ENCODE assay signal across 8 mouse cellular contexts in genomic region chr10:5551382-5551781, GRCm38 (mm10). TPM values are rescaled to one million over a fixed set of nuclear protein-coding genes. Genes with fewer than 3 reads are reported as not detected.
A peak's percentile ranks its signal among the peaks of the same experiment; 100 is the strongest.
DNase-seq lines count a peak whose midpoint lies in the region; ATAC-seq and TF ChIP-seq lines count a peak whose summit lies in the region.

Syne1 (minus strand) TSS chr10:5551482.

- no peak for TF ChIP-seq EP300 in stomach, postnatal 0 days (optimal IDR thresholded peaks at IDR 0.05)

- no peak for DNase-seq in ES-E14 (ENCODE audit: low read depth, low spot score)
- no peak for DNase-seq in forebrain, embryonic 14.5 days (ENCODE audit: low spot score)
- DNase-seq in hindbrain, embryonic 11.5 days (ENCODE audit: low spot score): no peak
- DNase-seq in liver, embryonic 13.5 days: no peak
- DNase-seq in stomach, postnatal 0 days (ENCODE audit: low spot score): no peak
- no peak for DNase-seq in retina, embryonic 14.5 days (ENCODE audit: low spot score)
- DNase-seq in kidney, postnatal 25 days: no peak

- in situ Hi-C loops in ES-E14 (cut with MboI; ENCODE audit: low sequenced_read_pairs in 2 of 2, unreplicated experiment in 2 of 2): no loop called here

- 44% methylated on average over 5 of the region's 5 CpGs for WGBS in forebrain, embryonic 14.5 days
- 68% methylated on average over 5 of the region's 5 CpGs for WGBS in hindbrain, embryonic 11.5 days
- 69% methylated on average over 5 of the region's 5 CpGs for WGBS in liver, embryonic 13.5 days (ENCODE audit: insufficient replicate concordance)
- 72% methylated on average over 5 of the region's 5 CpGs for WGBS in stomach, postnatal 0 days

- no peaks in the 10 kb centered on the region for H3K27me3 ChIP-seq in forebrain, embryonic 14.5 days (replicated peaks; ENCODE audit: control insufficient read depth, insufficient read depth, low read length)
- H3K27me3 ChIP-seq in hindbrain, embryonic 11.5 days (ENCODE audit: control insufficient read depth, insufficient read depth, low read length): peaks cover 2% of the 10 kb centered on the region
- 0 out of 2 replicates have a peak, but pooled peaks cover 10% of the 10 kb centered on the region for H3K27me3 ChIP-seq in liver, embryonic 13.5 days
- no peaks in the 10 kb centered on the region for H3K27me3 ChIP-seq in stomach, postnatal 0 days (ENCODE audit: control insufficient read depth, insufficient read depth, low read length)

- no peak within 1 kb of the TSS for H3K27ac ChIP-seq in ES-E14 (ENCODE audit: insufficient read depth, low read depth, low read length, poor library complexity, severe bottlenecking)
- H3K27ac ChIP-seq in forebrain, embryonic 14.5 days (ENCODE audit: low read depth, low read length): peak within 1 kb of the TSS; percentile 44; the same call in 1 of the 2 replicates
- H3K27ac ChIP-seq in hindbrain, embryonic 11.5 days (ENCODE audit: low read depth, low read length): no peak within 1 kb of the TSS
- H3K27ac ChIP-seq in liver, embryonic 13.5 days: no peak within 1 kb of the TSS
- H3K27ac ChIP-seq in stomach, postnatal 0 days (replicated peaks): no peak within 1 kb of the TSS

- peak within 1 kb of the TSS; percentile 89 for H3K4me2 ChIP-seq in forebrain, embryonic 14.5 days (ENCODE audit: low read length)
- peak within 1 kb of the TSS; percentile 94 for H3K4me2 ChIP-seq in hindbrain, embryonic 11.5 days (replicated peaks; ENCODE audit: low read depth, low read length)
- H3K4me2 ChIP-seq in liver, embryonic 13.5 days: peak within 1 kb of the TSS; percentile 73
- peak within 1 kb of the TSS; percentile 84 for H3K4me2 ChIP-seq in stomach, postnatal 0 days (replicated peaks; ENCODE audit: low read depth)

- no peak for ATAC-seq in CD4-positive, CD25-positive, alpha-beta regulatory T cell, adult 4 months
- ATAC-seq in forebrain, embryonic 14.5 days: no peak
- no peak for ATAC-seq in hindbrain, embryonic 11.5 days (ENCODE audit: low FRiP score)
- ATAC-seq in liver, embryonic 13.5 days (ENCODE audit: low read depth): no peak
- no peak for ATAC-seq in stomach, postnatal 0 days (ENCODE audit: low FRiP score, low TSS enrichment)

- H3K36me3 ChIP-seq in ES-E14 (ENCODE audit: control insufficient read depth, insufficient read depth, low read length, poor library complexity, severe bottlenecking): no peaks in the 10 kb centered on the region
- H3K36me3 ChIP-seq in forebrain, embryonic 14.5 days (ENCODE audit: control insufficient read depth, insufficient read depth, low read length): no peaks in the 10 kb centered on the region
- H3K36me3 ChIP-seq in hindbrain, embryonic 11.5 days (ENCODE audit: control insufficient read depth, insufficient read depth, low read length): no peaks in the 10 kb centered on the region
- H3K36me3 ChIP-seq in liver, embryonic 13.5 days: no peaks in the 10 kb centered on the region
- H3K36me3 ChIP-seq in stomach, postnatal 0 days (ENCODE audit: control insufficient read depth, insufficient read depth, low read length): no peaks in the 10 kb centered on the region

- H3K9ac ChIP-seq in ES-E14 (ENCODE audit: insufficient read depth, low read depth, low read length, poor library complexity, severe bottlenecking): peak within 1 kb of the TSS; percentile 60
- peak within 1 kb of the TSS; percentile 77 for H3K9ac ChIP-seq in forebrain, embryonic 14.5 days (ENCODE audit: low read length)
- peak within 1 kb of the TSS; percentile 61 for H3K9ac ChIP-seq in hindbrain, embryonic 11.5 days (ENCODE audit: low read depth, low read length)
- peak within 1 kb of the TSS; percentile 49 for H3K9ac ChIP-seq in liver, embryonic 13.5 days
- peak within 1 kb of the TSS; percentile 53 for H3K9ac ChIP-seq in stomach, postnatal 0 days (ENCODE audit: low read length)

- peaks cover 0 to 7% of the 10 kb centered on the region in 2 experiments; a peak in 1 of 4 replicates for H3K4me1 ChIP-seq in ES-E14 (ENCODE audit: control insufficient read depth in 2 of 2, insufficient read depth in 2 of 2, low read length in 2 of 2, poor library complexity in 1 of 2)
- H3K4me1 ChIP-seq in forebrain, embryonic 14.5 days (ENCODE audit: control insufficient read depth, insufficient read depth, low read length): no peaks in the 10 kb centered on the region
- H3K4me1 ChIP-seq in hindbrain, embryonic 11.5 days (replicated peaks; ENCODE audit: control insufficient read depth, insufficient read depth, low read length): peaks cover 3% of the 10 kb centered on the region; the same call in 1 of the 2 replicates
- H3K4me1 ChIP-seq in liver, embryonic 13.5 days (replicated peaks): peaks cover 7% of the 10 kb centered on the region
- no peaks in the 10 kb centered on the region for H3K4me1 ChIP-seq in stomach, postnatal 0 days (replicated peaks; ENCODE audit: control insufficient read depth, insufficient read depth)

- H3K4me3 ChIP-seq in ES-E14 (ENCODE audit: insufficient read depth in 1 of 2, low read depth in 1 of 2, low read length in 2 of 2, poor library complexity in 1 of 2, severe bottlenecking in 1 of 2): peak within 1 kb of the TSS; percentile 72 to 91
- peak within 1 kb of the TSS; percentile 53 for H3K4me3 ChIP-seq in forebrain, embryonic 14.5 days (ENCODE audit: low read depth, low read length)
- H3K4me3 ChIP-seq in hindbrain, embryonic 11.5 days (ENCODE audit: low read depth, low read length): peak within 1 kb of the TSS; percentile 54
- peak within 1 kb of the TSS; percentile 51 for H3K4me3 ChIP-seq in liver, embryonic 13.5 days (replicated peaks)
- H3K4me3 ChIP-seq in stomach, postnatal 0 days (ENCODE audit: low read depth, low read length): peak within 1 kb of the TSS; percentile 45

- TF ChIP-seq CTCF in stomach, postnatal 0 days (IDR thresholded peaks at IDR 0.05; ENCODE audit: low read depth): no peak

- H3K9me3 ChIP-seq in ES-E14 (ENCODE audit: control insufficient read depth, insufficient read depth, low read depth, low read length): no peaks in the 10 kb centered on the region; the same call in 1 of the 2 replicates
- H3K9me3 ChIP-seq in forebrain, embryonic 14.5 days (replicated peaks; ENCODE audit: control insufficient read depth, low read length): no peaks in the 10 kb centered on the region
- no peaks in the 10 kb centered on the region for H3K9me3 ChIP-seq in hindbrain, embryonic 11.5 days (ENCODE audit: control insufficient read depth, low read length)
- no peaks in the 10 kb centered on the region for H3K9me3 ChIP-seq in liver, embryonic 13.5 days (replicated peaks)
- no peaks in the 10 kb centered on the region for H3K9me3 ChIP-seq in stomach, postnatal 0 days (ENCODE audit: control insufficient read depth, low read length)

TF ChIP-seq in ES-E14, 5 proteins besides CTCF, POLR2A, EP300 and RAD21:
- TF ChIP-seq ZNF384 (IDR thresholded peaks at IDR 0.05; ENCODE audit: low read depth, low read length) (no peak), MAFK (IDR thresholded peaks at IDR 0.05; ENCODE audit: insufficient read depth, low read depth, low read length) (no peak), ZC3H11A (IDR thresholded peaks at IDR 0.05; ENCODE audit: borderline replicate concordance, low read depth, low read length) (no peak), HCFC1 (IDR thresholded peaks at IDR 0.05; ENCODE audit: borderline replicate concordance, insufficient read depth, low read length) (no peak), CHD2 (IDR thresholded peaks at IDR 0.05; ENCODE audit: low read depth, low read length) (no peak)

RNA-seq across cellular contexts. Expression of gene Syne1, which starts in this region (rescaled TPM):
- polyA plus RNA-seq in CD4-positive, CD25-positive, alpha-beta regulatory T cell, adult 4 months (2017; shearing (Covaris generic)): 10 to 100 TPM; 14.1 to 22.9 TPM
- total RNA-seq in ES-E14 (2012; rRNA removed): 3.4 and 7.1 TPM in 2 replicates
- polyA plus RNA-seq in forebrain, embryonic 14.5 days (2014; fragmentation: Nextera tagmentation; extraction: Ambion mirVana): 3.4 and 5.8 TPM in 2 replicates
- polyA plus RNA-seq in hindbrain, embryonic 11.5 days (2014; fragmentation: Nextera tagmentation; extraction: Ambion mirVana): 4.5 and 6.3 TPM in 2 replicates
- polyA plus RNA-seq in liver, embryonic 13.5 days (2015; fragmentation: Nextera tagmentation; extraction: Ambion mirVana): 2.4 and 2.5 TPM in 2 replicates
- polyA plus RNA-seq in stomach, postnatal 0 days (2015; fragmentation: Nextera tagmentation; extraction: Ambion mirVana): 3.2 and 3.6 TPM in 2 replicates
